Mouse (Mus musculus): ENCODE measurements around the gene Rnaseh2b. TPM values are rescaled to one million over a fixed set of nuclear protein-coding genes. Genes with fewer than 3 reads are reported as not detected.

Rnaseh2b gene
- polyA plus RNA-seq, 1 experiment from 2014 or later, result 79.2 TPM

DNA sequence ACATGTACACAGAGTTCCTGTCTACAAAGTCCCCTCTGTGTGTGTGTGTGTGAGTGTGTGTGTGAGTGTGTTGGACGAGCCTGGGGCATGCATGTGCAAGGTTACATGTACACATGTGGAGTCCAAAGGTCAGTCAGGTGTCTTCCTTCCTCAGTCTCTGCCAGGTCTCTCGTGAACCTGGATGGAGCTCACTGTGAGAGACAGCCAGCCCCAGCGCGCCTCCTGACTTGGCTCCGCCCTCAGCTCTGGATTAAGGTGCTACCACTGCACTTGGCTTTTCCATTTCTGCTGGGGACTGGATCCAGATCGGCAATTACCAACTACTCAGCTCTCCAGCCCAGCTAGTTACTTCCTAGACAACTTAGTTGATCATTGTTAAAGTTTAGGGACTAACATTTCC is 36.2 kb downstream of the Rnaseh2b start:
- DNase-seq (no peak), ATAC-seq (ENCODE audit: insufficient read depth) (no peak)
- TF ChIP-seq CTCF (IDR thresholded peaks at IDR 0.05; ENCODE audit: low read depth), result no peak
- Histone ChIP-seq H3K36me3 (ENCODE audit: insufficient read depth) (no peaks in the 10 kb centered on the region), H3K4me2 (no peak overlapping the region), H3K4me3 (ENCODE audit: low read depth, low read length) (no peak overlapping the region), H3K9me3 (ENCODE audit: low read depth, low read length) (no peaks in the 10 kb centered on the region), H3K9ac (no peak overlapping the region), H3K27me3 (ENCODE audit: insufficient read depth, low read length) (no peaks in the 10 kb centered on the region), H3K27ac (ENCODE audit: low read depth) (no peak overlapping the region), H3K4me1 (ENCODE audit: insufficient read depth) (peaks cover 15% of the 10 kb centered on the region)
- WGBS, result 32% methylated on average over 6 of the region's 6 CpGs

DNA sequence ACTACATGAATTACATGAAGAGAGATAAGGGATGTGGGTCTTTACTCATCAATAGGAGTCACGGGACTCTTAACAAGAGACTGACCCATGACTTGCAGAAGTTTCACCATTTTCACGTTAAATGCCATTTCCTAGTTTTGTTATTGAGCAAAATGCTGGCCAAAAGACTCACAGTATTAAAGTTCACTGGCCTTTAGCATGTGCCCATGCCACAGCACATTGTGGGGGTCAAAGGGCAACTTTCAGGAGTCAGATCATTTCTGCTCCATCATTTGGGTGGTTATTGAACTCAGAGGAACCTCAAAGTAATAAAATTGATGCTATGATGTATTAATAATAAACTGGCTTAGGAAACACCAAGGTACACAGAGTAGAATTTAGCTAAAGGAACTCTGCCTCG is 37.2 kb downstream of the Rnaseh2b start:
- DNase-seq (no peak), ATAC-seq (ENCODE audit: insufficient read depth) (no peak)
- Histone ChIP-seq H3K27me3 (ENCODE audit: insufficient read depth, low read length) (no peaks in the 10 kb centered on the region), H3K9ac (no peak overlapping the region), H3K4me3 (ENCODE audit: low read depth, low read length) (no peak overlapping the region), H3K4me1 (ENCODE audit: insufficient read depth) (peaks cover 15% of the 10 kb centered on the region), H3K9me3 (ENCODE audit: low read depth, low read length) (no peaks in the 10 kb centered on the region), H3K27ac (ENCODE audit: low read depth) (no peak overlapping the region), H3K4me2 (no peak overlapping the region), H3K36me3 (ENCODE audit: insufficient read depth) (no peaks in the 10 kb centered on the region)
- no peak for TF ChIP-seq CTCF (IDR thresholded peaks at IDR 0.05; ENCODE audit: low read depth)
- WGBS, result 82% methylated on average over 3 of the region's 3 CpGs

DNA sequence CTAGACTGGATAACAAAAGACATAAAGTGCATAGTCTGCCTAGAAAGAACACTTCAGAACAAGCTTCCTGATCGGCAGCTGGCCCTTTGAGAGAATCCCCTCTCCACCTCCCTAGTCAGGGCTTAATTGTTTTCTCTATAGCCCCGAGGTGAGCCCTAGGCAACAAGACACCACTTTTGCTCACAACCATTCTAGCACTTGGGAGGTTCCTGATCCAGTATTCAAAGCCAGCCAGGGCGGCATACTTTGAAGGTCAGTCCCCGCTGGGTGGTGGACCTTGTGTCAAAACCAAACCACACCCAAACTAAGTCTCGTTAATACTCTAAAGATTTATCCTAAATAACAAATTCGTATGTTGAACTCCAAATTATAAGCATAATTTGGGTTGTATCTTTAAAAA is 39.1 kb downstream of the Rnaseh2b start:
- Histone ChIP-seq H3K9me3 (ENCODE audit: low read depth, low read length) (no peaks in the 10 kb centered on the region), H3K27me3 (ENCODE audit: insufficient read depth, low read length) (no peaks in the 10 kb centered on the region), H3K27ac (ENCODE audit: low read depth) (peak overlapping the region; percentile 90), H3K9ac (peak overlapping the region; percentile 88), H3K36me3 (ENCODE audit: insufficient read depth) (no peaks in the 10 kb centered on the region), H3K4me1 (ENCODE audit: insufficient read depth) (peaks cover 15% of the 10 kb centered on the region), H3K4me3 (ENCODE audit: low read depth, low read length) (peak overlapping the region; percentile 70), H3K4me2 (peak overlapping the region; percentile 84)
- no peak for TF ChIP-seq CTCF (IDR thresholded peaks at IDR 0.05; ENCODE audit: low read depth)
- DNase-seq (peak; percentile 12), ATAC-seq (ENCODE audit: insufficient read depth) (0 out of 2 replicates have a peak, but pooled peaks have one; percentile 32)
- 20% methylated on average over 6 of the region's 6 CpGs for WGBS

DNA sequence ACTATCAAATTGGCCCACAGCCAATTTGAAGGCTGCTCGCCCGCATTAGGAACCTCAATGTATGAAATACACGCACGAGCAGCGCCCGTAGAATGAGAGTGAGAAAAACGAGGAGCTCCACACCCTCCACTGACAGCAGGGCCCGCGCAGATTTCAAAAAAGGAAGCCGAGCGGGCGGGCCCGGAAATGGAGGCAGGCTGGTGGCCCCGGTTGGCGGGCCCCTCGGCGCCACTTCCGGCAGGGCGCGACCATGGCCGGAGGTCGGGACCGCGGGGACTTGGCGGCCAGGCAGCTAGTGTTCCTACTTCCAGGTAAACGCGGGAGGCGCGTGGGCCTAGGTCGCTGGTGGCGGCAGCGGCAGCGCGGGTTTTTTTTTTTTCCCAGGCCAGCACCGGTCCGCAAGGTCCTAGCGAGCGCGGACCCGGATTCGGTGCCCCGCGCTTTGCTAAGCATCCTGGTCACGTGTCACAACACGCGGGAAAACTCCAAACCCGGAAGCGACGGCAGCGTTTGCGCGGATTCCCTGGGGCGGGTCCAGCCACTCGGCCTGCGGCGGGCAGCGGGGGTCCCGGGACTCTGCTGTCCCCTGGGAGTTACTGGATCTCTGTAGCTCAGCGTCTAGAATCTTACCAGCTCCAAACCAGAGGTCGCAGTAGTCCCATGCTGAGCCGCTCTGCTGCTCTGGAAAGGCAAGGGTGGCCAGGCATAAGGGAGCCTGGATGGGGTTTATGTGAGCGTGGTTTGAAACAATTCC is 39.7 kb downstream of the Rnaseh2b start:
- no peaks in the 10 kb centered on the region for H3K27me3 ChIP-seq (ENCODE audit: insufficient read depth, low read length)
- H3K36me3 ChIP-seq (ENCODE audit: insufficient read depth), result no peaks in the 10 kb centered on the region
- peak overlapping the region; percentile 90 for H3K27ac ChIP-seq (ENCODE audit: low read depth)
- ATAC-seq (ENCODE audit: insufficient read depth) (peak; percentile 90), DNase-seq (peak; percentile 95)
- H3K4me2 ChIP-seq, result peak overlapping the region; percentile 84
- under 1% methylated on average over 61 of the region's 62 CpGs for WGBS
- H3K9me3 ChIP-seq (ENCODE audit: low read depth, low read length), result no peaks in the 10 kb centered on the region
- H3K4me3 ChIP-seq (ENCODE audit: low read depth, low read length), result peak overlapping the region; percentile 70
- TF ChIP-seq CTCF (IDR thresholded peaks at IDR 0.05; ENCODE audit: low read depth), result no peak
- peak overlapping the region; percentile 88 for H3K9ac ChIP-seq
- peaks cover 12% of the 10 kb centered on the region for H3K4me1 ChIP-seq (ENCODE audit: insufficient read depth)

DNA sequence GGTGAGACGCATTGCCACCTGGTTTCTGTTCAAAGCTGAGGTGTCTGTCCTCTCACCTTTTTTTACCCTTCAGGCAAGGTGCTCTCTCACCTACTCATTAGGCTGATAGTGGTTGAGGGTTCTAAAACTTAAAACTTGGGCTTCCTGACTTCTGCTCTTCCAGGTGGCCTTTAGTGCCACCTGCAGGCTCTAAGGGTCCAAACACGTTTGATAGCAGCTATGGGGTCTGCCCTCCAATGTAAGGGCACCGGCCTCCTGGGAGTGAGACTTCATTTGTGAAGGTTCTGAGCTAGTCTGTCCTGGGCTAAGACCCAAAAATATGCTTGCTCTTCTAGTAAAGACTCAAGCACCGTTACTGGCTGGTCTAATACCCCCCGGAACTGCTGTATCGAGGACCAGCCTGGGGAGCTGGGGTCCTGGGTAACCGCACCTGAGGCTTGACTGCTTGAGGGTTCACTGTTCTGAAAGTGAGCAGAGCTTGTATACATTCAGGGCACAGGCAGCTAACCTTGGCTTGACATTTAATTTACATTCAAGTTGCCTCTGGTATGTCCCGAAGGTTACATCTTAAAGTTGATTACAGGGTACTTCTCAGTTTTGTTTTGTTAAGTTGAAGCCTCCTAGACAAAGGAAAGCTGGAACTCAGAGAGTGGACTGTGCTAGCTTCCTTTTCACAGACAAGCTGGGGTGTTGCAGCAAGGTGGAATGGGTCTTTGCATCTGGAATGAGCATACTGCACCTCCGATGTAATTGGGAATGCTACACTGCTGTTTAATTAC is 41.7 kb downstream of the Rnaseh2b start:
- no peak overlapping the region for H3K4me3 ChIP-seq (ENCODE audit: low read depth, low read length)

DNA sequence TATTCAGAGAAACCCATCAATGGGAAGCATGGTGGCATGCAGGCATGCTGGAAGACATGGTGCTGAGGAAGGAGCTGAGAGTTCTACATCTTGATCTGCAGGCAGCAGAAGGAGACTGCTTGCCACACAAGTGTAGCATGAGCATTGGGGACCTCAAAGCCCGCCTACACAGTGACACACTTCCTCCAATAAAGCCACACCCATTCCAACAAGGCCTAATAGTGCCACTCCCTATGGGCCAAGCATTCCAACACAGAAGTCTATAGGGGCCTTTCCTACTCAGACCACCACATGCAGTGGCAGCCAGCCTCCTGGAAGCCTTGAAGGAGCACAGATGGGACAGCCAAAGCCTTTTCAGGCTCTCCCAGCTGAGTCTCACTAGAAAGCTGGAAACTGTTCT is 46.8 kb downstream of the Rnaseh2b start:
- no peaks in the 10 kb centered on the region for H3K9me3 ChIP-seq (ENCODE audit: low read depth, low read length)
- DNase-seq, result no peak
- H3K4me1 ChIP-seq (ENCODE audit: insufficient read depth), result 0 out of 2 replicates have a peak, but pooled peaks cover 6% of the 10 kb centered on the region
- no peak overlapping the region for H3K4me2 ChIP-seq
- H3K4me3 ChIP-seq (ENCODE audit: low read depth, low read length), result no peak overlapping the region
- 97% methylated on average over 1 of the region's 1 CpGs for WGBS
- no peak for TF ChIP-seq CTCF (IDR thresholded peaks at IDR 0.05; ENCODE audit: low read depth)
- H3K27ac ChIP-seq (ENCODE audit: low read depth), result no peak overlapping the region
- 0 out of 2 replicates have a peak, but pooled peaks cover 2% of the 10 kb centered on the region for H3K36me3 ChIP-seq (ENCODE audit: insufficient read depth)
- no peak overlapping the region for H3K9ac ChIP-seq
- no peaks in the 10 kb centered on the region for H3K27me3 ChIP-seq (ENCODE audit: insufficient read depth, low read length)
- no peak for ATAC-seq (ENCODE audit: insufficient read depth)

More for the DNA sequence above, 41.7 kb downstream of the Rnaseh2b start:
- WGBS, result 77% methylated on average over 9 of the region's 9 CpGs
- Histone ChIP-seq H3K27ac (ENCODE audit: low read depth) (no peak overlapping the region), H3K27me3 (ENCODE audit: insufficient read depth, low read length) (no peaks in the 10 kb centered on the region), H3K9ac (no peak overlapping the region; the same call in 1 of the 2 replicates), H3K4me1 (ENCODE audit: insufficient read depth) (peaks cover 13% of the 10 kb centered on the region), H3K4me2 (peak overlapping the region; percentile 84; the same call in 1 of the 2 replicates), H3K9me3 (ENCODE audit: low read depth, low read length) (no peaks in the 10 kb centered on the region), H3K36me3 (ENCODE audit: insufficient read depth) (no peaks in the 10 kb centered on the region)
- TF ChIP-seq CTCF (IDR thresholded peaks at IDR 0.05; ENCODE audit: low read depth), result peak; percentile 48
- DNase-seq (peak; percentile 37), ATAC-seq (ENCODE audit: insufficient read depth) (no peak)
